Mouse (Mus musculus) adrenal gland, postnatal 36 days (tissue): ENCODE data around the gene Glis3. TPM values are rescaled to one million over a fixed set of nuclear protein-coding genes. Genes with fewer than 3 reads are reported as not detected.

Source experiments
- DNase-seq, 2 experiments: peaks; one replicate each; pipeline ENCODE4 v3.0.0; 2021; ENCODE audit warnings: mixed read lengths in 1 of 2
- total RNA-seq, 2 experiments: library from RNA; stranded (reverse); gene quantifications; 2 replicates each; pipeline ENCODE4 v1.2.3; 2021

The Glis3 gene
- total RNA-seq, 2 experiments from 2014 or later = 10.5 to 12.1 TPM

- DNase-seq = no peak
Observed at GRCm38 (mm10) chr19:28591736-28592477, 88.0 kb downstream of the Glis3 start.

DNA sequence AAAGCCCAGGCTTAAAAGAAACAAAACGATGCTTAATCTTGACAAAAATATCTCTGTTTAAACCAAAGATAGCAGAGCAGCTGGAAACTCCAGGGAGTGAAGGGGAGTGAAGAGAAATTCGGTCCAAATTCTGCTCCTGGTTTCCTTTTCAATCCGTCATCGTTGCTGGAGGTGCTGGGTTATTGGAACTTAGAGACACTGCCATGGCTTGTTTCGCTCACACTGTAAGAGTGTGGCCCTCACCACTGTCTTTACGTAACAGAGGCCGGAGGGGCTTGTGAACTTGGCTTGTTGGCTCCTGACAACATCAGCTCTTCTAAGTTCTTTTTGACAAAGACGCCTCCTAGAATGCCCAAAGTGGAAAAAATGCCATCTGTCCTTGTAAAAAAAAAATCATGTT lies 99.4 kb downstream of the Glis3 start:
- no peak for DNase-seq

GRCm38 (mm10) chr19:28579724-28580375 lies 100.0 kb downstream of the Glis3 start:
- no peak for DNase-seq

- DNase-seq = no peak
Observed at GRCm38 (mm10) chr19:28577023-28577422, 102.9 kb downstream of the Glis3 start.

- no peak for DNase-seq
Observed at GRCm38 (mm10) chr19:28576619-28577018, 103.3 kb downstream of the Glis3 start.

DNA sequence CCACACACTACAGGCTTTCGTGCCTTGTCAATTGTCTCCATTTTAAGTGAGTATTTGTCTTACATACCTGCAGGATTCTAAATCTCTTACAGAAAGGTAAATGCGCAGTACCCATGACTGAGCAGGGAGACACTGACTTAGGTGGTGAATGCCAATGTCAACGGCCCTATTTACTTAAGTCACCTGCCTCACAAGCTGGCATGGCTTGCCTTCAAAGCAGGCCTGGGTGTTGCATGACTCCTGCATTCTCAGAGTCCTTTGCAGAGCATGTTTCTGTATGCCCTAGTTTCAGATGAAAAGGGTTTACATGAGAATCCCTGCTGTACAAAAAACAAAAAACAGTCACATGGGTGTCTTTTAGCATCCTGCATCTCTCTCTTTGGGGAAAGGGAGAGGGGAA lies 106.2 kb downstream of the Glis3 start:
- no peak for DNase-seq

GRCm38 (mm10) chr19:28569856-28570255 lies 110.0 kb downstream of the Glis3 start:
- DNase-seq = no peak

- no peak for DNase-seq
Observed at GRCm38 (mm10) chr19:28567100-28567499, 112.8 kb downstream of the Glis3 start.

- DNase-seq = no peak
Observed at GRCm38 (mm10) chr19:28566554-28566953, 113.3 kb downstream of the Glis3 start.

- DNase-seq = no peak
Observed at GRCm38 (mm10) chr19:28561697-28562002, 118.2 kb downstream of the Glis3 start.

GRCm38 (mm10) chr19:28560801-28561696 lies 118.8 kb downstream of the Glis3 start:
- DNase-seq = no peak

DNA sequence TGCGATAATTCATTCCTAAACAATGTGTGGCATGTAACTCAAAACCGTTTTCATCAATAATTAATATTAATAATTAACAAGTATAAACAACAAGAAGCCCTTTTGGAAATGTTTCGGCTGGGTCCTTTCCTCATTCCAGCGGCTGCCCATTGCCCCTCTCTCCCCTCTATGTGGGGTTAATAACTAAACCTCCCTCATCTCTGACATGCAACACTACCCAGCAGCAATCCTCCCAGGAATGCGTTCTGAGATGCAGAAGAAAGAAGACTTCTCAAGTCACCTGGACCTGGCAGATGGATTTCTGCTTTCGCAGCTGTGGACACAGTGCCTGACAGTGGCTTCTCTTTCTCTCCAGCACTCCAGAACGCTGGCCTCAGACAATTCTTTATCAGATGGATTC lies 120.0 kb downstream of the Glis3 start:
- DNase-seq = no peak

GRCm38 (mm10) chr19:28559400-28559799 lies 120.5 kb downstream of the Glis3 start:
- no peak for DNase-seq

DNA sequence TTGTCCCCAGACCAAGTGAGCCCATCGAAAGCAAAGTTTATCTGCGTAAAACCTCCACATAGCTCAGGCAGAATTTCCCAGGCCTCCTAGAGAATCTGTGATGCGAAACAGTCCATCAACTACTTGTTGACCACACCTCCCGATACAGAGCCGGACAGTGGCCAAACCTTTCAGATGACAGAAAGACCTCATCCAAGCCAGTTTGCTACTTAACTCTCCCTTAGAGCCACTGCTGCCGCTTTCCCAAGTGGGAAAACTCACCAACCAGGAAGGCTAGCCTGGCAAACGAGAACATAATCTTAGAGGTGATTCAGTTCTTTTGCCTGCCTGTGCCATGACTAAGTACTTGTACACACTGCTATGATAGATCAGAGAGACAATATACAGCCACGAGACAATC lies 121.2 kb downstream of the Glis3 start:
- peak in 1 of 2 experiments; percentile 12 for DNase-seq

DNA sequence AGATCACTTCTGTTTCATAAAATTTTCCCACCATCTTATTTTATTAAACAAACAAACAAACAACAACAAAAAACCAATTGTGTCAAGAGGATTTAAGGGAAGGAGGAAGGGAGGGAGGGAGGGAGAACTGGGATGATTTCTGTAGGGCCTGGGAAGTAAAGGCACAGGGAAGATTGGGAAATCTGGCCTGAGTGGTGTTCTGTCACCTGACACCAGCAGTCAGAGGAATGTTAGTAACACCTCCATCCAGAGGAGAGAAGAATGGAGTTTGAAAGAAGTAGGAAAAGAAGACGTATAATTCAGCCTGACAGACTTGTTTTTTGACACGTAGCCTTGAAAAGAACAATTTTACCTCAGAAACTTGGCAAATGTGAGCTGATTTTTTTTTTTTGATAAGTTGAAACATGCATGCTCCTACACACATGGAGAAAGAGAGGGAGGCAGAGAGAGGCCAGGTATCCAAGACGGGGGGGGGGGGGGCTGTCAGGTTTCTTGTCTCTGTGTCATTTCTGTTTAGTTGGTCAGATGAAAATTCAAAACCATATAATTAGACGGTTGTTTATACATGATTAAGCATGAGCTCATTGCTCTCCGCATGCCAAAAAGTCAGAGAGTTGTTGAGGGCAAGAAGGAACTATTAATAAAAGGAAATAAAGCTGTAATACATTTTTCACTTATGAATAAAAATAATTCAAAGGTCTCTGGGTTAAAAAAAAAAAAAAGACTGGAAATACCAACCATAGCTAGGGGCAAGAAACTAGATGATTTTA lies 122.1 kb downstream of the Glis3 start:
- peak; percentile 4 to 20 for DNase-seq

DNA sequence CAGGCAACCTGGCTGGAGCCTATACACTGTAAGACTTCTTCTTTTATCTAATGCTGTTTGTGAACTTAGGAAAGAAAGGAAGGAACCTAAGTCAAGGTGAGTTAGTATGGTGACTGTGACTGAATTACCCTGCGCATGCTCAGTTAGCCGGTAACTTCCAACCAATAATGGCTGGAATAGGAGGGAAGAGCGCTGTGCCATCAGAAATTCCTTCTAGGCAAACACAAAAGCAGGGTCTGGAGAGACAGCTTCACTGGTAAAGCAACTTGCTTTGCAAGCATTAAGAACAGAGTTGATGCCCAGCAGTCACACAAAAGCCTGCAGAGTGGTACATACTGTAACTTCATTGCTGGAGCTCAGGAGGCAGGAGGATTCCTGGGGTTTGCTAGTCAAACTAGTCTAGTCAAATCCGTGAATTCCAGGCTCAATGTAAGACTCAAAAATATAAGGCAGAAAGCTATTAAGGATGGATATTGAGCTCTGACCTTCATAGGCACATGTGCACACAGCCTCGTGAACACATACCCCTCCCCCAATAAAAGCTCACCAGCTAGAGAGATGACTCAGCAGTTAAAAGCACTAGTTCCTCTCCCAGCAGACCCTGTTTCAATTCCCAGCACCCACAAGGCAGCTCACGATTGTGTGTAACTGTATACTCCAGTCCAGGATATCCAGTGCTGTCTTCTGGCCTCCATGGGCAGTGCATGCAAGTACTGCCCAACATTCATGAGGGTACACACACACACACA lies 124.5 kb downstream of the Glis3 start:
- no peak for DNase-seq

- no peak for DNase-seq
Observed at GRCm38 (mm10) chr19:28550611-28551010, 129.3 kb downstream of the Glis3 start.

DNA sequence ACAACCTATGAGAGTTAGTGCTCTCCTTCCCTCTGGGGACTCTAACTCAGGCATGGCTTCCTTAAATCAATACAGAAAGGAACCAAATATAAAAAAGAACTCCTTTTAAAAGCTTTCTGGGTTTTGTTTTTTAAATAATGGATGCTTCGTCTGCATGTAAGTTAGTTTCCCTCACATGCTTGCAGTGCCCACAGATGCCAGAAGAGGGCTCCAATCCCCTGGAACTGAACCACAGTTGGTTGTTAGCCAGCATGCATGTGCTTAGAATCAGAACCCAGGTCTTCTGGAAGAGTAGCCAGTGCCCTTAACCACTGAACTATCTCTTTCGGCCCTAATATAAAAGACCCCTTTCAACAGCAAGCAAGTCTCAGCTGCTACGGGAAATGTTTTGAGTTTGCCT lies 132.9 kb downstream of the Glis3 start:
- DNase-seq = peak in 1 of 2 experiments; percentile 26

- DNase-seq = no peak
Observed at GRCm38 (mm10) chr19:28545493-28545892, 134.4 kb downstream of the Glis3 start.

DNA sequence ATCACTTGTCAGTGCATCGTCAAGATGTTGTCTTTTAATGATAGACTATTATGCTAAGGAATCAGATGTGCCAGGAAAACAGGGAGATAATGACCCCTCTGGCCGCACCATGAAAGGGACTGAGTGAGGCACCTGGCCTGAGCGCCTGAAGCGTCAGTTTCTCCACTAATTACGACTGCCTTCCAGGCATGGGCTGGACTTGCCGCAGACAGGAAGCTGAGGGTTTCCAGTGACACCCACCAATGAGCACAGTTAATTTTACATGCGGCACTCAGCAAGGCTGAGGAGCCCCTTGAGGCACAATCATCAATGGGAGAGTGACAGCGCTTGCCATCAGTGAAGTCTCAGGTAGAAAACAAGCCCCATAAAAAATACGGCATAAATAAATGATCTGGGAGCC lies 141.1 kb downstream of the Glis3 start:
- no peak for DNase-seq

GRCm38 (mm10) chr19:28534964-28535363 lies 144.9 kb downstream of the Glis3 start:
- no peak for DNase-seq
